Mouse (Mus musculus) MEL-GATA-1-ER (cell line): ENCODE results near the gene Chchd6.

Experiments
- DNase-seq: peaks from one replicate; pipeline ENCODE4 v3.0.0-alpha.2; 2012; ENCODE audit warnings: low read depth; ENCODE audit errors: extremely low read depth

Chchd6 gene

GRCm38 (mm10) chr6:89595018-89595776 lies at the start of gene Chchd6:
Chchd6 (minus strand) TSS chr6:89595652.
- peak; percentile 82 for DNase-seq

- DNase-seq = peak; percentile 88
Observed at GRCm38 (mm10) chr6:89644271-89645075, 49.0 kb upstream of the Chchd6 start.

GRCm38 (mm10) chr6:89643798-89644270 lies 48.4 kb upstream of the Chchd6 start, which contains the start of gene Txnrd3:
Txnrd3 (plus strand) TSS chr6:89643988.
- DNase-seq = peak; percentile 47

- peak; percentile 39 for DNase-seq
Observed at GRCm38 (mm10) chr6:89639025-89639424, 43.6 kb upstream of the Chchd6 start.

- DNase-seq = no peak
Observed at GRCm38 (mm10) chr6:89637977-89638376, 42.5 kb upstream of the Chchd6 start.

GRCm38 (mm10) chr6:89634400-89634799 lies 38.9 kb upstream of the Chchd6 start:
- no peak for DNase-seq

- DNase-seq = no peak
Observed at GRCm38 (mm10) chr6:89633115-89633514, 37.7 kb upstream of the Chchd6 start.

GRCm38 (mm10) chr6:89631809-89632562 lies 36.5 kb upstream of the Chchd6 start:
- DNase-seq = peak; percentile 59

- DNase-seq = no peak
Observed at GRCm38 (mm10) chr6:89628045-89628785, 32.8 kb upstream of the Chchd6 start.

- DNase-seq = no peak
Observed at GRCm38 (mm10) chr6:89622647-89623046, 27.2 kb upstream of the Chchd6 start.

GRCm38 (mm10) chr6:89615373-89615755 lies 19.9 kb upstream of the Chchd6 start:
- DNase-seq = no peak

- DNase-seq = no peak
Observed at GRCm38 (mm10) chr6:89614596-89615372, 19.3 kb upstream of the Chchd6 start.

GRCm38 (mm10) chr6:89614107-89614471 lies 18.6 kb upstream of the Chchd6 start:
- no peak for DNase-seq

GRCm38 (mm10) chr6:89613336-89614106 lies 18.1 kb upstream of the Chchd6 start:
- no peak for DNase-seq

- no peak for DNase-seq
Observed at GRCm38 (mm10) chr6:89607999-89608398, 12.5 kb upstream of the Chchd6 start.

GRCm38 (mm10) chr6:89606096-89606495 lies 10.6 kb upstream of the Chchd6 start:
- DNase-seq = no peak

GRCm38 (mm10) chr6:89596510-89596909 lies 1.1 kb upstream of the Chchd6 start:
- peak; percentile 8 for DNase-seq

- DNase-seq = no peak
Observed at GRCm38 (mm10) chr6:89595777-89596146, 310 bp upstream of the Chchd6 start.

GRCm38 (mm10) chr6:89592016-89592415 lies 3.4 kb downstream of the Chchd6 start:
- no peak for DNase-seq
